Mouse (Mus musculus): ENCODE results near the gene D630039A03Rik.

The D630039A03Rik gene

DNA sequence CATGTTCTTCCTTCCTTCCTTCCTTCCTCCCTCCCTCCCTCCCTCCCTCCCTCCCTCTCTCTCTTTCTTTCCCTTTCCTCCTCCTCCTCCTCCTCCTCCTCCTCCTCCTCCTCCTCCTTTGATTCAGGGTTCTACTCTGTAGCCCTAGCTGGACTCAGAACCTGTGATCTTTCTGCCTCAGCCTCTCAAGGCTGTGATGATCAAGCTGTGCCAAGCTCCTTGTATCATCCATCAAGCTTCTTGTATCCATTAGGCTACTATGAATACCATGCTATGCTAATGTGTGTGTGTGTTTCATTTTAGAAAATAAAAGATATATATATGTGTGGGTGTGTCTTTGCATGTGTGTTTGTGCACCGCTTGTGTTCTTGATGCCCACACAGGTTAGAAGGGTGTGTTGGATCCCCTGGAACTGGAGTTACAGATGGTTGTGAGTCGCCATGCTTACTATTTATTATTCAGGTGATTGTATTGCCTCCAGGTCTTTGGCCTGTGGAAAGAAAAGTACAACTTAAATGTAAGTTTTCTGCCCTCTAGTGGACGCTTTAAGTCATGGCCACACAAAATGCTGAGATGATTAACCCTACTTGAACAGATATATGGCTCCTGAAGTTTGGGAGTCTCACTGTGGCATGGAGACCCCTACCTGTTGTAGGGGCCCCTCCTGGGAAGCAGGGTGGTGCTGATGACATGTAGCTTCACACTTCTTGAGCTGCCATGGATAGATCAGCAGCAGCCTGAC, 11.5 kb upstream of the D630039A03Rik start:
- in situ Hi-C loops (cut with MboI; ENCODE audit: low sequenced_read_pairs) = no loop called here

DNA sequence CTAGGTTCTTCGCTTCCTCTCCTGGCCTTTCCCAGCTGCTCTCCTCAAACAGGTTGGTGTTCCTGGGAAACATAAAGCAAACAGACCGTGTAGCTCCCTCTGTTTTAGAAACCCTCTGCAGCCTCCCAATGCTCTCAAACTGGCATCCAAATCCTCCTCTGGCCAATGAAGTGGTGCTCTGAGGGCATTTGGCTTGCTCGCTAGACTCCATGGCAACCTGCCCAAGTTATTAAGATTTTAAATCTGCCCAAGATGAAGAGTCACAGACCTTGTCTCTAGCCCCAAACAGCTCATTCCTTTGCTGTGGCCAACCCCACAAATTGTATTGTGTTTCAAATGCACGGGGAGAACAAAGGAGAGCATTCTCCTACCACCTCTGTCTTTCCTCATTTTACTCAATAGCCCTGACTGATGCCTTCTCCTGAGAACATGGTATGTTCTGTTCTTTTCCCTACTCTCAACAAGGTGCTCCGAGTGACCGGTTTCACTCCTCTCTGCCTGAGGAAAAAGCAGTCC, 8.5 kb upstream of the D630039A03Rik start:
- in situ Hi-C loops (cut with MboI; ENCODE audit: low sequenced_read_pairs) = no loop called here

GRCm38 (mm10) chr4:57922171-57922570, 6.1 kb upstream of the D630039A03Rik start:
- in situ Hi-C loops (cut with MboI; ENCODE audit: low sequenced_read_pairs) = no loop called here

GRCm38 (mm10) chr4:57920522-57920921, 4.4 kb upstream of the D630039A03Rik start:
- in situ Hi-C loops (cut with MboI; ENCODE audit: low sequenced_read_pairs) = no loop called here

GRCm38 (mm10) chr4:57919494-57920423, 3.7 kb upstream of the D630039A03Rik start:
- in situ Hi-C loops (cut with MboI; ENCODE audit: low sequenced_read_pairs) = no loop called here

DNA sequence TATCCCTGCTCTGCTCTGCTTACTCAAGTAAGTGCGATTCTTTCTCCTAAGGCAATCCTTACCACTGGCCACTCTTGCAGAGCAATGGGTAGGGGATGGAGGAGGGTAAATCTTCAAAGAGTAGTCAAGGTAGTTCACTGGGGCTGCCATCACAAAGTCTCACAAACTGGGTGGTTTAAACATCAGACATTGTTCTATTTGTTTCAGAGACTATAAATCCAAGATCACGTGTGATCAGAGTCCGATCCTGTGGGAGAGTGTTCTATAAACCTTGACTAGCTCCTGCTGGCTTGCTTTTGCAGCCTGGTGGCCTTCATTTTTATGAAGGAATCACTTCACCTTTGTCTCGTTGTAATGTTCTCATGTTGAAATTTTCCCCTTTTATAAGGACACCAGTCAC, 614 bp upstream of the D630039A03Rik start:
- in situ Hi-C loops (cut with MboI; ENCODE audit: low sequenced_read_pairs) = no loop called here

- in situ Hi-C loops (cut with MboI; ENCODE audit: low sequenced_read_pairs) = no loop called here
These were observed 706 bp downstream of the D630039A03Rik start for GRCm38 (mm10) chr4:57915216-57915965.

GRCm38 (mm10) chr4:57914193-57915190, 1.6 kb downstream of the D630039A03Rik start:
- in situ Hi-C loops (cut with MboI; ENCODE audit: low sequenced_read_pairs) = no loop called here

GRCm38 (mm10) chr4:57913021-57913420, 3.1 kb downstream of the D630039A03Rik start:
- in situ Hi-C loops (cut with MboI; ENCODE audit: low sequenced_read_pairs) = no loop called here

- in situ Hi-C loops (cut with MboI; ENCODE audit: low sequenced_read_pairs) = no loop called here
These were observed 7.2 kb downstream of the D630039A03Rik start for GRCm38 (mm10) chr4:57908860-57909259.

- in situ Hi-C loops (cut with MboI; ENCODE audit: low sequenced_read_pairs) = no loop called here
These were observed 9.4 kb downstream of the D630039A03Rik start for GRCm38 (mm10) chr4:57906708-57907107.

GRCm38 (mm10) chr4:57904638-57905037, 11.5 kb downstream of the D630039A03Rik start:
- in situ Hi-C loops (cut with MboI; ENCODE audit: low sequenced_read_pairs) = no loop called here

- in situ Hi-C loops (cut with MboI; ENCODE audit: low sequenced_read_pairs) = no loop called here
These were observed 11.9 kb downstream of the D630039A03Rik start for GRCm38 (mm10) chr4:57904211-57904610.

DNA sequence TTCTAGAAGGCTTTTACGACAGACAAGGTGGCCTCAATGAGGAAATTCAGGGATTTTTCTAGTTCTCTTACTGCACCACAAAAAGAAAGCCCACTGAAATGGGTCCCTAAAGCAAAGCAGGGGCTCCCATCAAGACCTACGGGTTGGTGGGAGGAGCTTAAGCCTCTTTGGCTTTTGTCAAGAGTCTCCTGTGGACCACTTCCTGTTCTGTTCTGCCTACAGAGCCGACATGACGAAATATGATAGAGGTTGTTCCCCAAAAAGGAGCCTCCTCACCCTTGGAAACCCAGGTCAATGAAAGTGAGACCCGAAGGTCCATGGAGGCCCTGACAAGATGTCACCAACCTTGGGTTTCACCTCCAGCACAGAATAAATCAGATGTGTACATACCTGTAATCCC, 13.5 kb downstream of the D630039A03Rik start:
- in situ Hi-C loops (cut with MboI; ENCODE audit: low sequenced_read_pairs) = no loop called here

DNA sequence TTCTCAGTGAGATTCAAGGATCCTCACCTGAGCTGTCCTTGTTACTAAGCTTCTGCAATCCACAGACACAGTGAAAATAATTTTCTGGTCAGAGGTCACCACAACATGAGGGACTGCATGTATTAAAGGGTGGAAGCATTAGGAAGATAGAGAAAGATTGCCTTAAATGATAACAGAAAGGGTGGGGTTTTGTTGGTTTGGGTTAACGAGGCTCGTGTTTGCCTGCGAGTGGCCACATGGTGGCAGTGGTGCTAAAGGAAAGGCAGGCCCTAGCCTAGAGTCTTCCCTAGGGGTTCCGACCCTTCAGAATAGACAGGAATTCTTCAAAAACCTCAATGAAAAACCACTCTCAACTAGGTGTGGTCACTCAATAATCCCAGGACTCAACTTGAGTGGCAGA, 14.9 kb downstream of the D630039A03Rik start:
- in situ Hi-C loops (cut with MboI; ENCODE audit: low sequenced_read_pairs) = no loop called here

GRCm38 (mm10) chr4:57896631-57897030, 19.5 kb downstream of the D630039A03Rik start:
- in situ Hi-C loops (cut with MboI; ENCODE audit: low sequenced_read_pairs) = no loop called here

DNA sequence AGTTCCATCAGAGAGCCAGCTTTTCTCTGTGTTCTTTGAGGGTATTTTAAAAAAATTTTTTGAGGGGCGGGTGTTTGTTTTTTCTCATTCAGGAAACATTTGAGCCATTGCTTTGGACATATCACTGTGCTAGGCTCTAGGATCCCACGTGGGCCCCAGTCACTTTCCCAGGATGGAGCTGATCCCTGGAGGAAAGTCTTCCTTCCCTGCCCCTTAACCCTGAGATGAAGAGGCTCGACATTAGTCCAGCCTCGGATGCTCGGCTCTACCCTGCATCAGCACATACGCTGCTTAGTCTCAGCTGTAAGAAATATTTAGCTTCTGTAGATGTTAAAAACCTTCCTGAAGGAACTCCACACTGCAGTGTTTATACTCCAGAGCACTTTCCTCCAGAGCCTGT, 20.2 kb downstream of the D630039A03Rik start:
- in situ Hi-C loops (cut with MboI; ENCODE audit: low sequenced_read_pairs) = no loop called here

GRCm38 (mm10) chr4:57895140-57895539, 21.0 kb downstream of the D630039A03Rik start:
- in situ Hi-C loops (cut with MboI; ENCODE audit: low sequenced_read_pairs) = no loop called here

DNA sequence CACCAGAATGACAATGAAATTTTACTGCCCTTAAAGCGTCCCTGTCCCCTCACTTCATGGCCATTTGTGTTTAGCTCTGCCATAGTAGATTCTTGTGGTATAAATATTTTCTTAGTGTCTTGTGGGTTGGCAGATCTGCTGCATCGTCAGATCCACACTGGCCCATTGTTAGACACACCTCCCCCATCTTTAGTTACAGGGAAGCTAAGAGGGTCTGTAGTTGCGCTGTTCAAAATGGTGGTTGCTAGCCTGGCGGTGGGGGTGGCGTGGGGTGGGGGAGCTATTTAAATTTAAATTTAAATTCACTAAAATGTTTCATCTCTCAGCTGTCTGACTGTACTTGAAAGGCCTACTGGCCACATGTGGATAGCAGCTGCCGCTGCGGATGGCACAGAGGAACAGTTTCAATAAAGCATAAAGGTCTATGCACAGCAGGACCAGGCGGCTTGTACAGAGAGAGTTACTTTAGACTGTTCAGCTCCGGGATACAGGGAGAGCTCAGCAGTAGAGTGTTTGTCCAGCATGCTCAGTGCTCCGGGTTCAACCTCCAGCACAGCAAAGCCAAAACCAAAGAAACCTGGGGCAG, 24.0 kb downstream of the D630039A03Rik start:
- in situ Hi-C loops (cut with MboI; ENCODE audit: low sequenced_read_pairs) = no loop called here

All from CH12F3 (cell line).